Mouse (Mus musculus) embryonic facial prominence, embryonic 14.5 days (tissue): Measurements from ENCODE around the gene Plxna3. TPM values are rescaled to one million over a fixed set of nuclear protein-coding genes. Genes with fewer than 3 reads are reported as not detected.

Experiments
- ATAC-seq: fragments of 200-750 bp; cut with Nextera tagmentation; 2 replicates; pipeline ENCODE4 v1.8.0; 2017; ENCODE audit warnings: low read depth, moderate number of reproducible peaks, moderate TSS enrichment
- DNase-seq: peaks from one replicate; pipeline ENCODE4 v3.0.0-alpha.2; 2015; ENCODE audit warnings: low spot score
- H3K27ac ChIP-seq: fragments of 300-500 bp; sonication (generic); replicated peaks from 2 replicates; pipeline ENCODE4 v1.5.1; 2014; ENCODE audit warnings: low read depth, mild to moderate bottlenecking, low read length, moderate library complexity
- H3K27me3 ChIP-seq: fragments of 300-500 bp; sonication (generic); replicated peaks from 2 replicates; pipeline ENCODE4 v1.6.1; 2014; ENCODE audit warnings: low read length; ENCODE audit not compliant: control insufficient read depth, insufficient read depth
- H3K36me3 ChIP-seq: fragments of 300-500 bp; sonication (generic); 2 replicates; pipeline ENCODE4 v1.6.1; 2014; ENCODE audit warnings: low read length, mixed read lengths; ENCODE audit not compliant: control insufficient read depth, insufficient read depth
- H3K4me1 ChIP-seq: fragments of 300-500 bp; sonication (generic); 2 replicates; pipeline ENCODE4 v1.6.1; 2014; ENCODE audit warnings: antibody characterized with exemption, low read length; ENCODE audit not compliant: control insufficient read depth, insufficient read depth
- H3K4me2 ChIP-seq: fragments of 300-500 bp; sonication (generic); 2 replicates; pipeline ENCODE4 v1.6.1; 2014; ENCODE audit warnings: low read depth, mild to moderate bottlenecking, low read length, moderate library complexity, mixed read lengths
- H3K4me3 ChIP-seq: fragments of 300-500 bp; sonication (generic); 2 replicates; pipeline ENCODE4 v1.5.1; 2014; ENCODE audit warnings: low read depth, mild to moderate bottlenecking, low read length
- H3K9ac ChIP-seq: fragments of 300-500 bp; sonication (generic); 2 replicates; pipeline ENCODE4 v1.6.1; 2014; ENCODE audit warnings: low read depth, mild to moderate bottlenecking, low read length, moderate library complexity, mixed read lengths
- H3K9me3 ChIP-seq: fragments of 300-500 bp; sonication (generic); 2 replicates; pipeline ENCODE4 v1.6.1; 2016; ENCODE audit warnings: low read length; ENCODE audit not compliant: control insufficient read depth
- whole genome bisulfite sequencing: fragments of 180-500 bp; shearing (Covaris S2); extraction: QIAGEN DNeasy Blood & Tissue Kit; methylation state at CpG from one replicate; pipeline ENCODE4 v1.1.7; 2014; 5-methylcytosine and 5-hydroxymethylcytosine counted together
- polyA plus RNA-seq: library from polyadenylated mRNA; unstranded; fragments of >200 nt; fragmentation: Nextera tagmentation; extraction: Ambion mirVana; gene quantifications from 2 replicates; pipeline ENCODE4 v1.2.1, GENCODE M21; 2014

Plxna3 gene
- 18.0 and 19.7 TPM in 2 replicates for polyA plus RNA-seq

DNA sequence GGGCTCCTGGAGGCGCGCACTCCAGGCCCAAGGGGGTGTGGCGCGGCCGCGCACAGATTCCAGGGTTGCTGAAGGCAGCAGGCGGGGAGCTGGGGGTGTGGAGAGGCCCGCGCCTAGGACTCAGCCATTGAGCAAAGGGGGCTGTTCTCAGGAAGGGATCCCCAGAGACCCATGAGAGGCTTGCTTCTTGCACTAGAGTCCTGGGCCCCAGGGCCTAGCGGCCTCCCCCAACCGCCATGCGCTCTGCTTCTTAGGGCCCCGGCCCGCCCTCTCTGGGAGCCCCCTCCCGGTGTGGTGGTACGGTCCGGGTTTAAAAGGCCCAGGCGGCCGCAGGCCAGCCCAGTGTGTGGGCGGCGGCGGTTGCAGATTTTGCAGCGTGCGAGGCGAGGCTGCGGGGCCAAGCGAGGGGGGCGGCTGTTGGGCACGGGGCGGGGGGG lies at the start of gene Plxna3:
Gene Plxna3, plus strand, starts transcription at position 342 of the 437 bp plus-strand sequence.
- DNase-seq: peak; percentile 83
- Histone ChIP-seq H3K4me3 (peak within 1 kb of the TSS; percentile 52), H3K9me3 (no peaks in the 10 kb centered on the region), H3K27ac (peak within 1 kb of the TSS; percentile 77), H3K27me3 (no peaks in the 10 kb centered on the region), H3K36me3 (peaks cover 3% of the 10 kb centered on the region; the same call in 1 of the 2 replicates), H3K9ac (peak within 1 kb of the TSS; percentile 70), H3K4me1 (peaks cover 3% of the 10 kb centered on the region; the same call in 1 of the 2 replicates), H3K4me2 (peak within 1 kb of the TSS; percentile 65)
- ATAC-seq: peak; percentile 94
- 12% methylated on average over 19 of the region's 30 CpGs for WGBS

DNA sequence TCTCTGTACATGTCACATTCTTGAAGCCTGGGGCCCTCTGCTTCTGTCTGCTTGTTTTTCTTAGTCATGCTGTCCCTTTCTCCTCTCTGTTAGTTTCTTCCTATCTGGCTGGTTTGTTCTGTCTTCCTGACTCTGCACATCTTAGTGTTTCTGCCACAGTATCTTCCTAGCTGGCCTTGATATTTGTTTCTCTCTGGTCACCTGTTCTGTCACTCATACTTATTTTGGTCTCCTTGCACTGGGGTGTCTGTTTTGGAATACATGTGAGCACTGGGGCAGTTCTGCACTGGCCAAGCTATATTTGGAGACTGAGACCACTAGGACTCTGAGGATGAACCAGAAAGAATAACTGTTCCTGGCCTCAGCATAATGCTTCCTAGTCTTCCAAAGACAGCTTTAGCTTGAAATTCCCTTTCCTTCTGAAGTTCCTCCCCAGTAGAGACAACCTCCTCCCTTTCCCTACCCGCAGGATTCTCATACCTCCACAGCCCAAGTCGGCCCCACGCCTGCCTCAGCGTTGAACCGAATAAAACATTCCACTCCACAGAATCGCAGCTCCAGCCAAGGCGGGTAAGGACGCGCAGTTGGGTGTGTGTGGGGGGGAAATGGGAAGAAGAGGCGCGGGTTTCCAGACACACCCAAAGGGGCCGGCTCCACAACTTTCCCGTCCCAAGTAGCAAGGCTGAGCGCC lies 47.7 kb upstream of the Plxna3 start:
- peak; percentile 5 for DNase-seq
- peak overlapping the region; percentile 77 for H3K9ac ChIP-seq
- 0 out of 2 replicates have a peak, but pooled peaks have one; percentile 2 for ATAC-seq
- H3K4me3 ChIP-seq: peak overlapping the region; percentile 62
- 6% methylated on average over 12 of the region's 14 CpGs for WGBS
- peak overlapping the region; percentile 66 for H3K4me2 ChIP-seq
- H3K36me3 ChIP-seq: no peaks in the 10 kb centered on the region
- H3K9me3 ChIP-seq: no peaks in the 10 kb centered on the region
- H3K27me3 ChIP-seq: no peaks in the 10 kb centered on the region
- H3K27ac ChIP-seq: peak overlapping the region; percentile 77
- no peaks in the 10 kb centered on the region for H3K4me1 ChIP-seq

DNA sequence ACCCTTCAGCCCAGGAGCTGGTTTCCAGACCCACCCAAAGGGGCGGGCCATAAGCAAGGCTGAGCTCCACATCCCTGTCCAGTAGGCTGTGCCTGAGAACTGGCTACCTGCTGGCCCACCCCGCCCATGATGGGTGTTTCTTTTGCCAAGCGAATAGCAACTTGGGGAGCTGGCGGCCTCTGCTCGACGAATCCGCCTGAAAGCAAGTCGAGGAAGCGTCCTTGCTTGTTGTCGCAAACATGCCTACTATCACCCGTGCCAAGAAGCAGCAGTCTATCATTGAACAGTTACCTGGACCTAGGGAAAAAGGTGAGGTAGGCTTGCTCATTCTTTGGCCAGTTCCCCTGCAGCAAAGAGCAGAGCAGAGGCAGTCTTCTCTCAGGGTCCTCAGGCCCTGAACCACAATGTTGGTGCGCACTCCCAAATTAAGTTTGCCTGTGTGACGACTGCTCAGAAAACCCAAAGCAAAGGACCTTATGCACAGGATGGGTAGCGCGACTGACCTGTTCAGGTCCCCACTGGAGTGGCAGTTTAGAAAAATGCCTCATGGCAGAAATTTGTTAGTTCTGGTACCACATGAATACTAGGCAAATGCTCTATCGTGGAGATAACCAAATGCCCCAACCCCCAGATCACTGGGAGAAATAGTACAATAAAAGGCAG lies 47.0 kb upstream of the Plxna3 start, which contains the start of the genes Taz and Dnase1l1:
Gene Taz, plus strand, starts transcription at position 181 of the 663 bp plus-strand sequence.
Gene Dnase1l1, minus strand, starts transcription at position 606 of the 663 bp plus-strand sequence.
- peak within 1 kb of the TSS; percentile 66 for H3K4me2 ChIP-seq
- peak within 1 kb of the TSS; percentile 77 for H3K9ac ChIP-seq
- H3K4me3 ChIP-seq: peak within 1 kb of the TSS; percentile 62
- H3K9me3 ChIP-seq: no peaks in the 10 kb centered on the region
- no peaks in the 10 kb centered on the region for H3K4me1 ChIP-seq
- WGBS: 22% methylated on average over 13 of the region's 16 CpGs
- H3K36me3 ChIP-seq: no peaks in the 10 kb centered on the region
- DNase-seq: peak; percentile 95
- no peaks in the 10 kb centered on the region for H3K27me3 ChIP-seq
- H3K27ac ChIP-seq: peak within 1 kb of the TSS; percentile 87
- peak; percentile 95 for ATAC-seq

DNA sequence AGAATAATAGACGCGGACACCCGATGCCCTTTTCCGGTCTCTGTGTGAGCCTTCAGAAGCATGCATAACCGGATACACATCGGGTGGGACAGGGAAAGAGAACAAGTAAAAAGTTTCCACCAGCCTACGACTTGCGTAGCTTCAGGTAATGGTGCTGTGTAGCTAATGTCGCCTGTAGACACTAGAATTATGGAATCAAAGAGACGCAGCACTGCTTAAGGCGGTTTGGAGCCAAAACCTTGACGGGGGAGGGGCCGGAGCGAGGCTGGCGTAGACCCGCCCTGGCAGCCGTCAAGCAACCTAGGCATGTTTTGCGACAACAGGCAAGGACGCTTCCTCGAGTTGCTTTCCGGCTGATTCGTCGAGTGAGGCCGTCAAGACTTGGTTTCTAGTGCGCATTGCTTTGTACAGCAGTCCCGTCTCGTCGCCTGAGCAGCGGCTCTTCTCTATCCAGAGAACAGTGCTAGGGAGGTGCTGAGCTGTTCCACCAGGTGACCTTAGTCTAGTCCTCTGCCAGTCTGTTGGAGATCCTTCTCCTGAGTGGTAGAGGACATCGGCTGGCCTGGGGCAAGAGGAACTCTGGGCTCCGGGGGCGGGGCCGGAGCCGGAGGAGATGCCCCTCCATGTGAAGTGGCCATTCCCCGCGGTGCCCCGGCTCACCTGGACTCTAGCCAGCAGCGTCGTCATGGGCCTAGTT lies 46.3 kb upstream of the Plxna3 start:
- Histone ChIP-seq H3K36me3 (no peaks in the 10 kb centered on the region), H3K27me3 (no peaks in the 10 kb centered on the region), H3K4me1 (no peaks in the 10 kb centered on the region), H3K4me3 (peak overlapping the region; percentile 62), H3K9me3 (no peaks in the 10 kb centered on the region), H3K4me2 (peak overlapping the region; percentile 66), H3K27ac (peak overlapping the region; percentile 87), H3K9ac (peak overlapping the region; percentile 77)
- ATAC-seq (peak; percentile 75), DNase-seq (peak; percentile 95)
- WGBS: 27% methylated on average over 31 of the region's 39 CpGs

DNA sequence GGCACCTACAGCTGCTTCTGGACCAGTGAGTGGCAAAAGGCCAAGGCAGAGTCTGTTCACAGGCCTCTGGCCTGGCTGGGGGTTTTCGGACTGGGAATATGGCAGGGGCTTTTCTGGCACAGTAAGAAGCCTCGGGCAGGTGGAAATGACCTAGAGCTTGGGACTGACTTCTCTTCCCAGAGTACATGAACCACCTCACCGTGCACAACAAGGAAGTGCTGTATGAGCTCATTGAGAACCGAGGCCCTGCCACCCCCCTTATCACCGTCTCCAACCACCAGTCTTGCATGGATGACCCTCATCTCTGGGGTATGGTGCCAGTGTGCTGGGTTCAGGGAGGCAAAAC lies 45.8 kb upstream of the Plxna3 start:
- WGBS: 23% methylated on average over 5 of the region's 5 CpGs
- DNase-seq: no peak
- H3K9me3 ChIP-seq: no peaks in the 10 kb centered on the region
- ATAC-seq: no peak
- peak overlapping the region; percentile 66 for H3K4me2 ChIP-seq
- H3K27me3 ChIP-seq: no peaks in the 10 kb centered on the region
- peak overlapping the region; percentile 62 for H3K4me3 ChIP-seq
- H3K9ac ChIP-seq: peak overlapping the region; percentile 77
- H3K27ac ChIP-seq: peak overlapping the region; percentile 87
- no peaks in the 10 kb centered on the region for H3K36me3 ChIP-seq
- H3K4me1 ChIP-seq: no peaks in the 10 kb centered on the region

DNA sequence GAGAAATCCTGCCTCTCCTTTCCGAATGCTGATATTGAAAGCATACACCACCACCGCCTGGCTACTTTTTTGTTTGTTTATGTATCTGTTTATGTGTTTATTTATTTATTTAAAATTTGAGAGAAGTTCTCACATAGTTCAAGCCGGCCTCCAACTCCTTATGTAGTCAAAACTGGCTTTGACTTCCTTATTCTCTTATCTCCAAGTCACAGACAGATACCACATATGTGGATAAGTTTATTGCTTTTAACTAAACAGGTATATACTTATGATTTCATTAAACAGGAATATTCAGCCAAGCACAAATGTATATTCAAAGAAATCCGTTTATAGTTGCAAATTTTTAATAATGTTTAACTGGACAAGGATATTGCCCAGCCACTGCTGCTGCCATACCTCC lies 35.4 kb upstream of the Plxna3 start:
- Histone ChIP-seq H3K4me1 (no peaks in the 10 kb centered on the region), H3K9me3 (no peaks in the 10 kb centered on the region), H3K36me3 (0 out of 2 replicates have a peak, but pooled peaks cover 7% of the 10 kb centered on the region), H3K9ac (no peak overlapping the region), H3K27ac (no peak overlapping the region), H3K27me3 (no peaks in the 10 kb centered on the region), H3K4me2 (no peak overlapping the region), H3K4me3 (no peak overlapping the region)
- ATAC-seq: no peak
- DNase-seq: no peak
- WGBS: 78% methylated on average over 4 of the region's 4 CpGs

DNA sequence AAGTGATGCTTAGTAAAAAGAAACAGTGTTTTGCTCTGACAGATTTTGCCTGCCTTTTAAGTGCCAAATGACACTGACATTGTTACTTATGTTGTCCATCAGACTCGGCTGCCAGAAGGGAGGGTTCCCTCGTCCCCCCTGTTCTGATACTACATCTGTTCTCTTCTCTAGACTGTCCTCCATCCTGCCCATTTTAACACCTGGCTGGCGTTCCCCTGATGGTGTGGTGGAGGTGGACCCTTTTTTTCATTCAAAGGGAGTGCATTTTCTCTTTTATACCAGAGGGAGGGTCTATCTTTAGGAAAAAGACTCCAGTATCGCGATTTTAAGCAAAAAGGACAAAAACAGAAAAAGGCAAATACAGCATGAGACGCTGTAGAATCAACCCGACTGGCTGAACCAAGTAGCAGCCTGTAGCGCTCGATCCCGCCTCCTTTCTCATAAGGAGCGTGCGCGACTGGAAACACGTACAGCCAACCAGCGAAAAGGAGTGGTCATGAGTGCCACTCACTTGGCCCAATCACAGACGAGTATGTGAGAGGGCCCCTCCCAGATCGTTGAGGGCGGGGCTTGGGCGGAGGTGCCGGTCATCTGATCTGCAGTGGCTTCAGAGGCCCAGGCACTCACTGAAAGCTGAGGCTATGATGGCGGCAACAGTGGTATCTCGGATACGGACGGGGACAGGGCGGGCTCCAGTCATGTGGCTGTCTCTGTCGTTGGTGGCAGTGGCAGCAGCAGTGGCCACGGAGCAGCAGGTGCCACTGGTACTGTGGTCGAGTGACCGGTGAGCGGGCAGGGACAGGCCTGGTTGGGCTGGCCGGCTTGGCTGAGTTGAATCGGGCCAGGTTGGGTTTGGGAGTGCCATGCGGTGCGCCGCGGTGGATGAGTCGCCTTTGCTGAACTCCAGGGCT lies 32.1 kb upstream of the Plxna3 start, which contains the start of gene Atp6ap1:
Gene Atp6ap1, plus strand, starts transcription at position 560 of the 911 bp plus-strand sequence.
- peak within 1 kb of the TSS; percentile 61 for H3K4me3 ChIP-seq
- no peaks in the 10 kb centered on the region for H3K4me1 ChIP-seq
- DNase-seq (peak; percentile 97), ATAC-seq (peak; percentile 99)
- peak within 1 kb of the TSS; percentile 62 for H3K4me2 ChIP-seq
- H3K9me3 ChIP-seq: no peaks in the 10 kb centered on the region
- H3K36me3 ChIP-seq: 0 out of 2 replicates have a peak, but pooled peaks cover 13% of the 10 kb centered on the region
- 15% methylated on average over 27 of the region's 37 CpGs for WGBS
- peak within 1 kb of the TSS; percentile 80 for H3K9ac ChIP-seq
- H3K27me3 ChIP-seq: no peaks in the 10 kb centered on the region
- peak within 1 kb of the TSS; percentile 74 for H3K27ac ChIP-seq
